Mouse (Mus musculus): Measurements from ENCODE around the gene Baiap2. TPM values are rescaled to one million over a fixed set of nuclear protein-coding genes. Genes with fewer than 3 reads are reported as not detected.

Gene Baiap2
- total RNA-seq, 2 experiments from 2014 or later, result 148 TPM

- DNase-seq (ENCODE audit: low spot score in 2 of 2), result no peak
These were observed 97.0 kb downstream of the Baiap2 start for GRCm38 (mm10) chr11:120039581-120039980.

- DNase-seq (ENCODE audit: low spot score in 2 of 2), result peak in 1 of 2 experiments; percentile 55
These were observed 97.9 kb downstream of the Baiap2 start for GRCm38 (mm10) chr11:120040440-120040839.

GRCm38 (mm10) chr11:120041191-120042123, 98.9 kb downstream of the Baiap2 start:
- peak in 1 of 2 experiments; percentile 48 for DNase-seq (ENCODE audit: low spot score in 2 of 2)

GRCm38 (mm10) chr11:120042141-120042838, 99.7 kb downstream of the Baiap2 start:
- no peak for DNase-seq (ENCODE audit: low spot score in 2 of 2)

- DNase-seq (ENCODE audit: low spot score in 2 of 2), result no peak
These were observed 102.8 kb downstream of the Baiap2 start for GRCm38 (mm10) chr11:120045341-120045740.

GRCm38 (mm10) chr11:120045839-120046552, 103.4 kb downstream of the Baiap2 start:
- peak; percentile 36 to 37 for DNase-seq (ENCODE audit: low spot score in 2 of 2)

GRCm38 (mm10) chr11:120046553-120047191, 104.1 kb downstream of the Baiap2 start, which contains the start of gene Aatk:
Gene Aatk (minus strand): TSS chr11:120047167.
- peak in 1 of 2 experiments; percentile 55 for DNase-seq (ENCODE audit: low spot score in 2 of 2)

- peak in 1 of 2 experiments; percentile 45 for DNase-seq (ENCODE audit: low spot score in 2 of 2)
These were observed 105.1 kb downstream of the Baiap2 start for GRCm38 (mm10) chr11:120047531-120048251.

- peak; percentile 56 to 59 for DNase-seq (ENCODE audit: low spot score in 2 of 2)
These were observed 105.6 kb downstream of the Baiap2 start for GRCm38 (mm10) chr11:120048252-120048556.

- DNase-seq (ENCODE audit: low spot score in 2 of 2), result no peak
These were observed 106.5 kb downstream of the Baiap2 start for GRCm38 (mm10) chr11:120049067-120049466.

- DNase-seq (ENCODE audit: low spot score in 2 of 2), result no peak
These were observed 108.7 kb downstream of the Baiap2 start for GRCm38 (mm10) chr11:120051124-120051811.

GRCm38 (mm10) chr11:120052274-120052673, 109.7 kb downstream of the Baiap2 start:
- DNase-seq (ENCODE audit: low spot score in 2 of 2), result no peak

- no peak for DNase-seq (ENCODE audit: low spot score in 2 of 2)
These were observed 111.3 kb downstream of the Baiap2 start for GRCm38 (mm10) chr11:120053846-120054245.

- no peak for DNase-seq (ENCODE audit: low spot score in 2 of 2)
These were observed 113.6 kb downstream of the Baiap2 start for GRCm38 (mm10) chr11:120055953-120056732.

Small RNA genes lying within 50 kb of the gene (microRNA-seq; reads per million reads assigned to microRNA genes)
- gene Mir3065 (0 reads per million in 2 experiments), gene Mir338 (0 reads per million in 2 experiments)

Other genes with a start within 250 kb of the Baiap2 start
- 10 to 100 TPM; 37.1 to 39.1 TPM for gene Chmp6, start 29.3 kb upstream of the Baiap2 start, total RNA-seq (2021)
- 100 to 1,000 TPM; 193 to 202 TPM for gene Aatk, start 104.4 kb downstream of the Baiap2 start, total RNA-seq (2021)
- 10 to 100 TPM; 43.9 to 44.9 TPM for gene Cep131, start 144.1 kb downstream of the Baiap2 start, total RNA-seq (2021)
- gene Tepsin, start 156.0 kb downstream of the Baiap2 start, total RNA-seq (2021), result 10 to 100 TPM; 17.2 to 18.0 TPM
- 10 to 100 TPM; 34.9 to 38.0 TPM for gene Ndufaf8, start 156.2 kb downstream of the Baiap2 start, total RNA-seq (2021)
- gene Slc38a10, start 208.6 kb downstream of the Baiap2 start, total RNA-seq (2021), result 10 to 100 TPM; 94.1 to 94.8 TPM

Data from layer of hippocampus, postnatal 14 days (tissue).